Mouse (Mus musculus) MEL (cell line): ENCODE measurements around the gene Dffa.

ENCODE experiments used
- CHD1 ChIP-seq: IDR thresholded peaks from 2 replicates; pipeline ENCODE4 v1.6.1; 2012; ENCODE audit warnings: low read depth, mild to moderate bottlenecking, inconsistent platforms, low read length, improper control_type of control experiment
- CTCF ChIP-seq, 3 experiments: IDR thresholded peaks in 2 of 3; conservative IDR thresholded peaks in 1 of 3; 2 replicates each; pipeline ENCODE4 v1.5.1; 2011 to 2012; ENCODE audit warnings: low read length in 3 of 3, low read depth in 2 of 3, mild to moderate bottlenecking in 2 of 3, improper control_type of control experiment in 1 of 3, inconsistent platforms in 1 of 3, mixed read lengths in 1 of 3, moderate library complexity in 1 of 3; ENCODE audit not compliant: control insufficient read depth in 1 of 3, insufficient read depth in 1 of 3, poor library complexity in 1 of 3, severe bottlenecking in 1 of 3
- JUND ChIP-seq: IDR thresholded peaks from 2 replicates; pipeline ENCODE4 v1.6.1; 2011; ENCODE audit warnings: low read depth, mild to moderate bottlenecking, improper control_type of control experiment, low read length
- MXI1 ChIP-seq: IDR thresholded peaks from 2 replicates; pipeline ENCODE4 v1.6.1; 2011; ENCODE audit warnings: mild to moderate bottlenecking, low read depth, low read length, improper control_type of control experiment
- POLR2A ChIP-seq, 2 experiments: IDR thresholded peaks; 2 replicates each; pipeline ENCODE4 v1.6.1; 2011 to 2012; ENCODE audit warnings: low read length in 2 of 2, mild to moderate bottlenecking in 2 of 2, control low read depth in 1 of 2, improper control_type of control experiment in 1 of 2, low read depth in 1 of 2, moderate library complexity in 1 of 2; ENCODE audit not compliant: control insufficient read depth in 1 of 2, insufficient read depth in 1 of 2, poor library complexity in 1 of 2
- SIN3A ChIP-seq: IDR thresholded peaks from 2 replicates; pipeline ENCODE4 v1.6.1; 2012; ENCODE audit warnings: low read length, improper control_type of control experiment, inconsistent platforms
- ZNF384 ChIP-seq: IDR thresholded peaks from 2 replicates; pipeline ENCODE4 v1.6.1; 2012; ENCODE audit warnings: low read depth, mild to moderate bottlenecking, inconsistent platforms, low read length, improper control_type of control experiment

DNA sequence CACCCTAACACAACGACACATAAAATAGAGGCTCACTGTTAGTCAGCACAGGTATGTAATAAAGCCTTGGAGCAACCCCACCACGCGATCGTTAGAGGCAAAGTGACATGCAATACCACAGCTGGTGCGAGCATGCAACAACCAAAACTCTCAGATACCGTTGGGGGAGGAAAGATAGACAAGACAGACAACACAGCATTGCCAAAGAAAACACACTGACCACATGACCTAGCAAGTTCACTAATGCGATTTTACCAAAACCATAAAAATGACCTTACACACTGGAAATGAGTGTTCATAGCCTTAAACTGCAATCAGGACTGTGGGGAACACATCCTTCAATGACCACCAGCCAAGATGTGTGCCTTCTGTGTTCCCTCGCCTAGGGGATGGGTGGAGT, 12.6 kb upstream of the Dffa start:
- TF ChIP-seq CTCF (IDR thresholded peaks at IDR 0.05 in 2 of 3, conservative IDR thresholded peaks at IDR 0.05 in 1 of 3; ENCODE audit: control insufficient read depth in 1 of 3, insufficient read depth in 1 of 3, low read depth in 2 of 3, low read length in 3 of 3, poor library complexity in 1 of 3, severe bottlenecking in 1 of 3) (no peak), POLR2A (IDR thresholded peaks at IDR 0.05; ENCODE audit: control insufficient read depth in 1 of 2, insufficient read depth in 1 of 2, low read depth in 1 of 2, low read length in 2 of 2, poor library complexity in 1 of 2) (no peak), JUND (no peak), SIN3A (no peak), ZNF384 (no peak), MXI1 (no peak), CHD1 (no peak)
